7 mouse cellular contexts compared by ENCODE assay signal in genomic region chr9:70202753-70203152, GRCm38 (mm10). TPM values are rescaled to one million over a fixed set of nuclear protein-coding genes. Genes with fewer than 3 reads are reported as not detected.
DNase-seq lines count a peak whose midpoint lies in the region; ATAC-seq and TF ChIP-seq lines count a peak whose summit lies in the region.

No protein-coding gene starts in this region.

- no peaks in the 10 kb centered on the region for H3K4me1 ChIP-seq in kidney, adult 2 months (ENCODE audit: control insufficient read depth, insufficient read depth, low read length)
- H3K4me1 ChIP-seq in kidney, embryonic 15.5 days = no peaks in the 10 kb centered on the region
- peaks cover 0 to 34% of the 10 kb centered on the region in 2 experiments; a peak in 2 of 4 replicates for H3K4me1 ChIP-seq in CH12.LX (ENCODE audit: control insufficient read depth in 1 of 2, insufficient read depth in 2 of 2)

- WGBS in kidney, adult 2 months = 58% methylated on average over 5 of the region's 5 CpGs
- WGBS in kidney, embryonic 15.5 days = 73% methylated on average over 5 of the region's 5 CpGs

- dilution Hi-C loops in CH12.LX (cut with MboI; ENCODE audit: extremely low pct_ligation_motif_present, extremely low pct_unique_long_range_greater_than_20kb, low sequenced_read_pairs) = no loop called here

- DNase-seq in kidney, adult 2 months = peak; percentile 69
- DNase-seq in CH12.LX (ENCODE audit: extremely low read depth) (peak; percentile 75), ZHBTc4 (ENCODE audit: low read depth, low spot score) (peak; percentile 82)
- DNase-seq in lung, postnatal 36 days = peak; percentile 81
- peak; percentile 43 for DNase-seq in yolk sac, embryonic 10.5 days (ENCODE audit: low spot score)

- no peak for TF ChIP-seq POLR2A in kidney, adult 2 months (IDR thresholded peaks at IDR 0.05; ENCODE audit: low read depth, low read length)
- no peak for TF ChIP-seq POLR2A in CH12.LX (IDR thresholded peaks at IDR 0.05; ENCODE audit: low read depth, low read length)

- H3K4me2 ChIP-seq in kidney, embryonic 15.5 days = no peak overlapping the region
- no peak overlapping the region for H3K4me2 ChIP-seq in CH12.LX (ENCODE audit: insufficient read depth, low read depth, poor library complexity, severe bottlenecking)

- no peaks in the 10 kb centered on the region for H3K9me3 ChIP-seq in kidney, embryonic 15.5 days (replicated peaks)
- no peaks in the 10 kb centered on the region for H3K9me3 ChIP-seq in CH12.LX (replicated peaks; ENCODE audit: low read length)

- H3K79me2 ChIP-seq in CH12.LX (replicated peaks; ENCODE audit: control insufficient read depth, extremely low read depth, insufficient read depth, poor library complexity, severe bottlenecking) = peaks cover 6% of the 10 kb centered on the region

- no peaks in the 10 kb centered on the region for H3K27me3 ChIP-seq in kidney, adult 2 months (replicated peaks; ENCODE audit: control insufficient read depth, insufficient read depth, low read length)
- H3K27me3 ChIP-seq in kidney, embryonic 15.5 days = 0 out of 2 replicates have a peak, but pooled peaks cover 5% of the 10 kb centered on the region
- no peaks in the 10 kb centered on the region for H3K27me3 ChIP-seq in CH12.LX (replicated peaks)

- TF ChIP-seq EP300 in CH12.LX (IDR thresholded peaks at IDR 0.05; ENCODE audit: low read length) = no peak

- H3K9ac ChIP-seq in kidney, embryonic 15.5 days = no peak overlapping the region
- no peak overlapping the region for H3K9ac ChIP-seq in CH12.LX (ENCODE audit: insufficient read depth, low read depth)

- no peaks in the 10 kb centered on the region for H3K36me3 ChIP-seq in kidney, adult 2 months (ENCODE audit: control insufficient read depth, insufficient read depth, low read length)
- no peaks in the 10 kb centered on the region for H3K36me3 ChIP-seq in kidney, embryonic 15.5 days
- H3K36me3 ChIP-seq in CH12.LX (replicated peaks in 1 of 2; ENCODE audit: control insufficient read depth in 1 of 2, insufficient read depth in 1 of 2, low read length in 1 of 2) = no peaks in the 10 kb centered on the region

- H3K4me3 ChIP-seq in kidney, adult 2 months (ENCODE audit: insufficient read depth, low read depth, low read length) = no peak overlapping the region
- no peak overlapping the region for H3K4me3 ChIP-seq in kidney, embryonic 15.5 days (replicated peaks)
- no peak overlapping the region for H3K4me3 ChIP-seq in CH12.LX (replicated peaks in 1 of 3; ENCODE audit: low read depth in 2 of 3, low read length in 2 of 3, poor library complexity in 1 of 3)

- TF ChIP-seq CTCF in kidney, adult 2 months (conservative IDR thresholded peaks at IDR 0.05; ENCODE audit: insufficient read depth, insufficient read length, low read depth, low read length) = peak; percentile 84
- peak; percentile 64 to 90 for TF ChIP-seq CTCF in CH12.LX (conservative IDR thresholded peaks at IDR 0.05 in 1 of 2, IDR thresholded peaks at IDR 0.05 in 1 of 2; ENCODE audit: low read depth in 2 of 2, low read length in 2 of 2)

- peak; percentile 90 for TF ChIP-seq RAD21 in CH12.LX (IDR thresholded peaks at IDR 0.05; ENCODE audit: low read depth, low read length)

- in situ Hi-C loops in CH12.LX (cut with MboI; ENCODE audit: low pct_ligation_motif_present, low pct_unique_long_range_greater_than_20kb, low sequenced_read_pairs) = loop anchor here (10.0 kb wide), 1 partner anchor 102 kb away; no protein-coding TSS in a partner anchor

- ATAC-seq in kidney, embryonic 15.5 days (replicated peaks; ENCODE audit: low FRiP score) = no peak
- ATAC-seq in granulocyte monocyte progenitor cell, adult 5-6 weeks (replicated peaks; ENCODE audit: poor library complexity, severe bottlenecking) = peak; percentile 60

- H3K27ac ChIP-seq in kidney, adult 2 months (ENCODE audit: insufficient read depth, low read depth, low read length) = no peak overlapping the region
- H3K27ac ChIP-seq in kidney, embryonic 15.5 days = no peak overlapping the region
- H3K27ac ChIP-seq in CH12.LX (ENCODE audit: insufficient read depth, low read depth) = no peak overlapping the region

TF ChIP-seq in CH12.LX, 34 proteins besides CTCF, POLR2A, EP300 and RAD21:
- TF ChIP-seq TCF12 (IDR thresholded peaks at IDR 0.05; ENCODE audit: low read depth, low read length) (0 out of 2 replicates have a peak, but pooled peaks have one; percentile 34), UBTF (IDR thresholded peaks at IDR 0.05; ENCODE audit: low read depth, low read length) (no peak), USF2 (conservative IDR thresholded peaks at IDR 0.05; ENCODE audit: low read depth, low read length) (no peak), ELF1 (IDR thresholded peaks at IDR 0.05; ENCODE audit: low read depth, low read length) (0 out of 2 replicates have a peak, but pooled peaks have one; percentile 31), MYC (IDR thresholded peaks at IDR 0.05; ENCODE audit: low read depth, low read length) (peak; percentile 70; the same call in 1 of the 2 replicates), JUN (IDR thresholded peaks at IDR 0.05; ENCODE audit: insufficient read depth, low read depth, low read length) (no peak), ZC3H11A (IDR thresholded peaks at IDR 0.05; ENCODE audit: low read depth, low read length) (peak; percentile 84), MEF2A (IDR thresholded peaks at IDR 0.05; ENCODE audit: borderline replicate concordance, low read depth, low read length) (0 out of 2 replicates have a peak, but pooled peaks have one; percentile 19), MAX (IDR thresholded peaks at IDR 0.05; ENCODE audit: low read length) (no peak), NELFE (IDR thresholded peaks at IDR 0.05; ENCODE audit: low read depth, low read length) (peak; percentile 54; the same call in 1 of the 2 replicates), IRF4 (IDR thresholded peaks at IDR 0.05; ENCODE audit: low read depth, low read length) (peak; percentile 53), KAT2A (IDR thresholded peaks at IDR 0.05; ENCODE audit: insufficient replicate concordance, low read length) (0 out of 2 replicates have a peak, but pooled peaks have one; percentile 23), RCOR1 (conservative IDR thresholded peaks at IDR 0.05; ENCODE audit: low read depth, low read length) (no peak), ZNF384 (IDR thresholded peaks at IDR 0.05; ENCODE audit: low read depth, low read length) (0 out of 2 replicates have a peak, but pooled peaks have one; percentile 27), BHLHE40 (IDR thresholded peaks at IDR 0.05; ENCODE audit: low read depth, low read length) (no peak), ZMIZ1 (IDR thresholded peaks at IDR 0.05; ENCODE audit: low read depth, low read length) (no peak), HCFC1 (IDR thresholded peaks at IDR 0.05; ENCODE audit: low read depth, low read length) (no peak), TBP (conservative IDR thresholded peaks at IDR 0.05; ENCODE audit: low read depth, low read length) (no peak), SIN3A (IDR thresholded peaks at IDR 0.05; ENCODE audit: low read length) (no peak; the same call in none of the 2 replicates), MAZ (IDR thresholded peaks at IDR 0.05; ENCODE audit: low read depth, low read length) (0 out of 2 replicates have a peak, but pooled peaks have one; percentile 26), SMC3 (IDR thresholded peaks at IDR 0.05; ENCODE audit: low read depth, low read length) (peak; percentile 86), E2F4 (IDR thresholded peaks at IDR 0.05; ENCODE audit: insufficient replicate concordance, low read depth, low read length) (0 out of 2 replicates have a peak, but pooled peaks have one; percentile 22), PAX5 (IDR thresholded peaks at IDR 0.05; ENCODE audit: low read length) (no peak), ETS1 (conservative IDR thresholded peaks at IDR 0.05; ENCODE audit: low read depth, low read length) (no peak)

RNA-seq across cellular contexts. Expression of gene Myo1e, which starts 4.4 kb away (rescaled TPM):
- 13.1 and 14.5 TPM in 2 replicates for polyA plus RNA-seq in kidney, adult 2 months (2012; rRNA removed)
- polyA plus RNA-seq in kidney, embryonic 15.5 days (2015; fragmentation: Nextera tagmentation; extraction: Ambion mirVana) = 22.3 and 22.6 TPM in 2 replicates
- 97.6 and 98.7 TPM in 2 replicates for total RNA-seq in CH12.LX (2012; rRNA removed)
- 82.3 and 88.5 TPM in 2 replicates for total RNA-seq in CH12.LX (2014; rRNA removed)
- 186 and 188 TPM in 2 replicates for polyA plus RNA-seq in CH12.LX (2012; ENCODE audit: insufficient read length, low read depth)
- total RNA-seq in granulocyte monocyte progenitor cell, adult 5-6 weeks (2014; fragmentation: Nextera tagmentation) = 0.94 TPM in 1 of 2 replicates, not detected in the other
- total RNA-seq in granulocyte monocyte progenitor cell, adult 5-6 weeks (2017) = 0.17 and 0.21 TPM in 2 replicates
